ENCODE assay signal across 8 mouse cellular contexts in the genomic region with DNA sequence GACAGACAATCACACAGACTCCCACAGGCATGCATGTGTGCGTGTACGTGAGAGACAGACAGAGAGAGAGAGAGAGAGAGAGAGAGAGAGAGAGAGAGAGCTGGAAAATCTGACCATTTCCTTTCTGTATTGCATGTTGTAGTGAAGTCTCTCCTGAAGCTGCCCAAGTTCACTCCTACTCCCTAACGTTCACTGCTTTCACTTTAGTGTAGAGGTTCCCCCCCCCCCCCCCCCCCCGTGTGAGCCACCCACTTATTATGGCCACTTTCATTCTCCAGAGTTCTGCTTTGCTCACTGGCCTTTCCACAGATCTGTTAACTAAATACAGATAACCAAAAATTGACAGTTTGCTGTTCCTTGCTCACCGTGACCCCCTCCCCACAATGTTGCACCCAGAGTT. TPM values are rescaled to one million over a fixed set of nuclear protein-coding genes. Genes with fewer than 3 reads are reported as not detected.
DNase-seq lines count a peak whose midpoint lies in the region; ATAC-seq and TF ChIP-seq lines count a peak whose summit lies in the region.

No protein-coding gene starts in this region.

- H3K36me3 ChIP-seq in hindbrain, embryonic 14.5 days (replicated peaks; ENCODE audit: control insufficient read depth, insufficient read depth), result no peaks in the 10 kb centered on the region
- no peaks in the 10 kb centered on the region for H3K36me3 ChIP-seq in midbrain, embryonic 15.5 days (replicated peaks)

- peak overlapping the region; percentile 34 for H3K4me3 ChIP-seq in bone marrow macrophage, adult 2 months (ENCODE audit: insufficient read depth, low read length)
- peak overlapping the region; percentile 81; the same call in 1 of the 2 replicates for H3K4me3 ChIP-seq in hindbrain, embryonic 14.5 days (replicated peaks; ENCODE audit: low read length)
- peak overlapping the region; percentile 70 for H3K4me3 ChIP-seq in midbrain, embryonic 15.5 days

- TF ChIP-seq CTCF in bone marrow macrophage, adult 2 months (IDR thresholded peaks at IDR 0.05; ENCODE audit: low read depth, low read length), result no peak

- no peak for ATAC-seq in hindbrain, embryonic 14.5 days (ENCODE audit: low FRiP score)
- no peak for ATAC-seq in midbrain, embryonic 15.5 days (replicated peaks)

- WGBS in hindbrain, embryonic 14.5 days, result 48% methylated on average over 5 of the region's 5 CpGs
- WGBS in midbrain, embryonic 15.5 days, result 54% methylated on average over 5 of the region's 5 CpGs

- peak overlapping the region; percentile 52 for H3K4me2 ChIP-seq in hindbrain, embryonic 14.5 days (replicated peaks)
- peak overlapping the region; percentile 68 for H3K4me2 ChIP-seq in midbrain, embryonic 15.5 days

- no peaks in the 10 kb centered on the region for H3K9me3 ChIP-seq in hindbrain, embryonic 14.5 days (ENCODE audit: control insufficient read depth, low read length)
- no peaks in the 10 kb centered on the region for H3K9me3 ChIP-seq in midbrain, embryonic 15.5 days

- peak; percentile 13 for DNase-seq in heart, adult 8-10 months (ENCODE audit: low spot score)
- DNase-seq in heart, postnatal 14 days, result no peak
- DNase-seq in hindbrain, embryonic 14.5 days (ENCODE audit: low spot score), result no peak
- DNase-seq in gastrocnemius, postnatal 25 days, result no peak
- DNase-seq in gastrocnemius, postnatal 10 days, result no peak
- DNase-seq in spleen, adult 12 weeks (ENCODE audit: low spot score), result no peak

- no peaks in the 10 kb centered on the region for H3K27me3 ChIP-seq in hindbrain, embryonic 14.5 days (ENCODE audit: control insufficient read depth, insufficient read depth, low read length)
- H3K27me3 ChIP-seq in midbrain, embryonic 15.5 days (replicated peaks), result no peaks in the 10 kb centered on the region

- intact Hi-C loops in heart, postnatal 14 days (cut with DNase I), result loop anchor here (2.0 kb wide), 2 partner anchors 33 to 41 kb away; a partner anchor contains a TSS

- TF ChIP-seq POLR2A in bone marrow macrophage, adult 2 months (IDR thresholded peaks at IDR 0.05; ENCODE audit: borderline replicate concordance, low read depth, low read length), result no peak

- peaks cover 26% of the 10 kb centered on the region for H3K4me1 ChIP-seq in bone marrow macrophage, adult 2 months (ENCODE audit: control insufficient read depth, insufficient read depth, low read length)
- H3K4me1 ChIP-seq in hindbrain, embryonic 14.5 days (replicated peaks; ENCODE audit: control insufficient read depth, insufficient read depth, low read length), result peaks cover 17% of the 10 kb centered on the region
- H3K4me1 ChIP-seq in midbrain, embryonic 15.5 days, result peaks cover 12% of the 10 kb centered on the region

- H3K27ac ChIP-seq in bone marrow macrophage, adult 2 months (ENCODE audit: insufficient read depth, low read depth, low read length), result peak overlapping the region; percentile 39
- no peak overlapping the region for H3K27ac ChIP-seq in hindbrain, embryonic 14.5 days
- no peak overlapping the region for H3K27ac ChIP-seq in midbrain, embryonic 15.5 days

- H3K9ac ChIP-seq in hindbrain, embryonic 14.5 days, result peak overlapping the region; percentile 73; the same call in 1 of the 2 replicates
- H3K9ac ChIP-seq in midbrain, embryonic 15.5 days, result no peak overlapping the region

RNA-seq across cellular contexts. Expression of a gene that starts 1.0 kb away (rescaled TPM):
- 10 to 100 TPM; 31.8 to 37.4 (median 33.7) TPM for total RNA-seq in heart, adult 8-10 months (2022)
- total RNA-seq in heart, postnatal 14 days (2021), result 10 to 100 TPM; 32.9 to 34.2 TPM
- 106 and 116 TPM in 2 replicates for polyA plus RNA-seq in bone marrow macrophage, adult 2 months (2012; ENCODE audit: insufficient read depth, insufficient read length, missing spikeins)
- 64.1 and 68.7 TPM in 2 replicates for polyA plus RNA-seq in hindbrain, embryonic 14.5 days (2014; fragmentation: Nextera tagmentation; extraction: Ambion mirVana)
- polyA plus RNA-seq in midbrain, embryonic 15.5 days (2015; fragmentation: Nextera tagmentation; extraction: Ambion mirVana), result 65.2 and 73.8 TPM in 2 replicates
- 10 to 100 TPM; 30.2 to 33.2 TPM for total RNA-seq in gastrocnemius, postnatal 25 days (2021)
- total RNA-seq in gastrocnemius, postnatal 10 days (2021), result 10 to 100 TPM; 39.9 to 43.7 TPM

RNA-seq across cellular contexts. Expression of a gene that starts 33.1 kb away (rescaled TPM):
- 10 to 100 TPM; 22.9 to 35.5 (median 27.7) TPM for total RNA-seq in heart, adult 8-10 months (2022)
- 10 to 100 TPM; 52.9 to 57.9 TPM for total RNA-seq in heart, postnatal 14 days (2021)
- polyA plus RNA-seq in bone marrow macrophage, adult 2 months (2012; ENCODE audit: insufficient read depth, insufficient read length, missing spikeins), result 47.2 and 47.4 TPM in 2 replicates
- 55.7 and 63.8 TPM in 2 replicates for polyA plus RNA-seq in hindbrain, embryonic 14.5 days (2014; fragmentation: Nextera tagmentation; extraction: Ambion mirVana)
- 82.3 TPM in 2 replicates for polyA plus RNA-seq in midbrain, embryonic 15.5 days (2015; fragmentation: Nextera tagmentation; extraction: Ambion mirVana)
- 10 to 100 TPM; 25.9 to 26.6 TPM for total RNA-seq in gastrocnemius, postnatal 25 days (2021)
- total RNA-seq in gastrocnemius, postnatal 10 days (2021), result 10 to 100 TPM; 31.8 to 34.1 TPM
